Mouse (Mus musculus) spleen, adult 2 months (tissue): ENCODE data around the gene Mtg1. TPM values are rescaled to one million over a fixed set of nuclear protein-coding genes. Genes with fewer than 3 reads are reported as not detected.

Experiments
- DNase-seq, 2 experiments: peaks; one replicate each; pipeline versions ENCODE4 v3.0.0 to v3.0.0-alpha.2; 2012 to 2021; ENCODE audit warnings: low spot score in 2 of 2, low read depth in 1 of 2
- H3K27ac ChIP-seq: fragments of 200-500 bp; 2 replicates; pipeline ENCODE4 v1.5.1; 2012; ENCODE audit warnings: low read length, inconsistent platforms; ENCODE audit not compliant: insufficient read depth
- H3K27me3 ChIP-seq: fragments of 200-500 bp; 2 replicates; pipeline ENCODE4 v1.6.1; 2012; ENCODE audit warnings: mild to moderate bottlenecking, moderate library complexity, low read length, inconsistent platforms; ENCODE audit not compliant: control insufficient read depth, insufficient read depth
- H3K36me3 ChIP-seq: fragments of 200-500 bp; 2 replicates; pipeline ENCODE4 v1.6.1; 2012; ENCODE audit warnings: mild to moderate bottlenecking, low read length, inconsistent platforms; ENCODE audit not compliant: control insufficient read depth, insufficient read depth
- H3K4me1 ChIP-seq: fragments of 200-500 bp; 2 replicates; pipeline ENCODE4 v1.6.1; 2011; ENCODE audit warnings: inconsistent platforms; ENCODE audit not compliant: control insufficient read depth, insufficient read depth, insufficient read length
- H3K4me3 ChIP-seq: fragments of 200-500 bp; 2 replicates; pipeline ENCODE4 v1.5.1; 2011; ENCODE audit warnings: mild to moderate bottlenecking, inconsistent platforms; ENCODE audit not compliant: insufficient read depth, insufficient read length; ENCODE audit errors: extremely low read depth
- CTCF ChIP-seq: fragments of 200-500 bp; IDR thresholded peaks from 2 replicates; pipeline ENCODE4 v1.5.1; 2011; ENCODE audit warnings: mild to moderate bottlenecking, inconsistent platforms; ENCODE audit not compliant: insufficient read depth, insufficient read length, insufficient replicate concordance; ENCODE audit errors: extremely low read depth
- POLR2A ChIP-seq: fragments of 200-500 bp; IDR thresholded peaks from 2 replicates; pipeline ENCODE4 v1.6.1; 2011; ENCODE audit warnings: low read depth, low read length, inconsistent platforms
- WGBS: fragments of 180-500 bp; shearing (Covaris S2); methylation state at CpG from one replicate; pipeline ENCODE4 v1.1.7; 2018; 5-methylcytosine and 5-hydroxymethylcytosine counted together
- polyA plus RNA-seq: library from polyadenylated mRNA; depleted of rRNA; stranded (reverse); fragments of >200 nt; gene quantifications from 2 replicates; pipeline ENCODE4 v1.2.3, GENCODE M21; 2012

The Mtg1 gene
- polyA plus RNA-seq, 1 experiment: 20.5 TPM

GRCm38 (mm10) chr7:140101498-140101897, 35.9 kb upstream of the Mtg1 start:
- Histone ChIP-seq H3K27me3 (no peaks in the 10 kb centered on the region), H3K4me3 (no peak overlapping the region), H3K36me3 (peaks cover 2% of the 10 kb centered on the region; the same call in 1 of the 2 replicates), H3K4me1 (peaks cover 3% of the 10 kb centered on the region; the same call in 1 of the 2 replicates), H3K27ac (no peak overlapping the region)
- no peak for TF ChIP-seq CTCF
- no peak for TF ChIP-seq POLR2A
- 93% methylated on average over 10 of the region's 10 CpGs for WGBS
- no peak for DNase-seq

DNA sequence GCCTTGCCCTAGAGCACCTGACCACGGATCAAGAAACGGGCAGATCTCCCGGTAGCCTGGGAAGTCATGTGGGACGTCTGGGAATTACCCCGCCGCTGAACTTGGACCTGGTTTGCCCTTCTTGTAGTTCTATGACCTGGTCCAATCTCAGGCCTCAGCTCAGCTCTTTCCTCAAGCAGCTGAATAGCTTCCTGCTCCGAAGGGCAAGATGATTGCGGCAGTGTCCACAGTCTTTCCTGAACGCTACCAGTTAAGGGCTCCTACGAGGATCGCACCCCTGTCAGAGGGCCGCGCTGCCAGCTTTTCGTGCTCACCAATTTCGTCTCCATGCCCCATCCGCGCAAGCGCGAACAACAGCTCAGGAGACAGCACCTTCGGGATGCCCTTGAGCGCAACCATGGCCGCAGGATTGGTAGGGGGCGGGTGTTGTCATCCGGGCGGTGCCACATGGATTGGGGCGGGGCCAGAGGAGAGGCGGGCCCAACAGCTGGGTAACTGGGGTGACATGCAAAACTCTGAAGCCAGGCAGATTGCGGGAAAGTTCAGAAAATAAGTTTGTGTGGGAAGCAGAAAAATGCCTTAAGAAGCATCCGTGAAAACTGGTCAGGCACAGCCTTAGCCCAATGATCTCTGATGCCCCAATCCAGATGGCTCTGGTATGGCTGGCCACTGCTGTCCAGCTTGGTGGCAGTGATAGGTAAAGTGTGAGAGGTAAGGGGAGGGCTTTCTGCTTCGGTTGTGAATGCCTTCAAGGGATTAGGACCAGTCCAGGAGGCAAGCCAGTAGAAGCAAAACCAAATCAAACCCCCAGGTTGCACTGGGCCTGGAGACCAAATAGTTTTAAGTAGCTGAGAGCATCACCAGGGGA, 35.1 kb upstream of the Mtg1 start, which contains the start of gene Fuom:
Fuom (minus strand) TSS at position 449 of the 868 bp plus-strand sequence.
- H3K36me3 ChIP-seq: peaks cover 2% of the 10 kb centered on the region; the same call in 1 of the 2 replicates
- 10% methylated on average over 30 of the region's 30 CpGs for WGBS
- no peaks in the 10 kb centered on the region for H3K27me3 ChIP-seq
- TF ChIP-seq POLR2A: no peak
- no peak for TF ChIP-seq CTCF
- no peak within 1 kb of the TSS for H3K27ac ChIP-seq
- DNase-seq: peak in 1 of 2 experiments; percentile 70
- peaks cover 3% of the 10 kb centered on the region; the same call in 1 of the 2 replicates for H3K4me1 ChIP-seq
- peak within 1 kb of the TSS; percentile 51 for H3K4me3 ChIP-seq

DNA sequence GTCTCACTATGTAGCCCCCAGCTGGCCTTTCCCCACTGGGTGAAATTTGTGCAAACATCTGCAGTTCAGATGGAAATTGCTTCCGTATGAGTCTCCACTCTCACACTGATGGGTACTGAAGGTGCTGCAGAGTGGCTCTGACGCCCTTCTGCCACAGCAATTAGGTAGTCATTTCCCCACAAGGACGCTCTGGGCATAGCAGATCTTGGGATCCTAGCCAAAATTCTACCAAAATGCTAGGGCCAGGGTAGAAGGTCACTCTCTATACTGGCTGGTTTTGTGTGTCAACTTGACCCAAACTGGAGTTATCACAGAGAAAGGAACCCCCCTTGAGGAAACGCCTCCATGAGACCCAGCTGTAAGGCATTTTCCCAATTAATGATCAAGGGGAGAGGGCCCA, 33.4 kb upstream of the Mtg1 start:
- no peak for DNase-seq
- no peak overlapping the region for H3K27ac ChIP-seq
- TF ChIP-seq POLR2A: no peak
- TF ChIP-seq CTCF: no peak
- H3K27me3 ChIP-seq: no peaks in the 10 kb centered on the region
- WGBS: 83% methylated on average over 4 of the region's 4 CpGs
- H3K4me1 ChIP-seq: peaks cover 3% of the 10 kb centered on the region; the same call in 1 of the 2 replicates
- no peak overlapping the region for H3K4me3 ChIP-seq
- H3K36me3 ChIP-seq: peaks cover 10% of the 10 kb centered on the region; the same call in 1 of the 2 replicates

DNA sequence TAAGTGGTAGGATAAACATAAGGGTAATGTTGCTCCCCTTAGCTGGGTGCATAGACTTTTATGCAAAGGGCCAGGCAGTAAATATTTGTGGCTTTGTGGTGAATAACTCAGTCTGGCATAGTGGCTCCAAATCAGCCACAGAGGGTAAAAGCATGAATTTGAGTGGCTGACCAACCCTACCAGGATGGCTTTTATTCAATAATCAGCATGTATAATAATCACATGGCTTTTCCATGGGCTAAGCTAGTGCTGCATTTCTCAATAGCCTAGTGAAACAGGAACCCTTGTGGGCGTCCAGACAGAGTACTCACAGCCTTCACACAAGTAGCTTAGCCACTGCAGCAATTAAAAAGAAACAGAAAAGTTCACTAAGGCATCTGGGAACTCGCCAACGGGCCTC, 25.4 kb upstream of the Mtg1 start:
- 77% methylated on average over 3 of the region's 3 CpGs for WGBS
- TF ChIP-seq POLR2A: no peak
- TF ChIP-seq CTCF: no peak
- Histone ChIP-seq H3K4me1 (peaks cover 6% of the 10 kb centered on the region; the same call in 1 of the 2 replicates), H3K27me3 (no peaks in the 10 kb centered on the region), H3K36me3 (peaks cover 22% of the 10 kb centered on the region), H3K4me3 (no peak overlapping the region), H3K27ac (no peak overlapping the region)
- no peak for DNase-seq

GRCm38 (mm10) chr7:140115583-140116328, 21.6 kb upstream of the Mtg1 start, which contains the start of gene Paox:
Paox (plus strand) TSS chr7:140115799.
- H3K4me1 ChIP-seq: peaks cover 8% of the 10 kb centered on the region; the same call in 1 of the 2 replicates
- peak within 1 kb of the TSS; percentile 80 for H3K4me3 ChIP-seq
- H3K27me3 ChIP-seq: no peaks in the 10 kb centered on the region
- peaks cover 10% of the 10 kb centered on the region; the same call in 1 of the 2 replicates for H3K36me3 ChIP-seq
- DNase-seq: no peak
- peak within 1 kb of the TSS; percentile 61 for H3K27ac ChIP-seq
- WGBS: 5% methylated on average over 23 of the region's 23 CpGs
- TF ChIP-seq CTCF (no peak), POLR2A (no peak)

- Histone ChIP-seq H3K27ac (peak within 1 kb of the TSS; percentile 61), H3K4me3 (peak within 1 kb of the TSS; percentile 80), H3K4me1 (peaks cover 8% of the 10 kb centered on the region; the same call in 1 of the 2 replicates), H3K27me3 (no peaks in the 10 kb centered on the region), H3K36me3 (peaks cover 6% of the 10 kb centered on the region; the same call in 1 of the 2 replicates)
- TF ChIP-seq POLR2A (peak; percentile 64; the same call in 1 of the 2 replicates), CTCF (no peak)
- WGBS: 3% methylated on average over 28 of the region's 28 CpGs
- DNase-seq: peak; percentile 75 to 88
Observed at GRCm38 (mm10) chr7:140116329-140117054, 20.9 kb upstream of the Mtg1 start, which contains the start of gene Echs1. Echs1 (minus strand) TSS chr7:140116476.
